Mouse (Mus musculus) thymus, adult 2 months (tissue): ENCODE results near the gene Btg1. TPM values are rescaled to one million over a fixed set of nuclear protein-coding genes. Genes with fewer than 3 reads are reported as not detected.

ENCODE experiments used
- DNase-seq: peaks from one replicate; pipeline ENCODE4 v3.0.0; 2021
- H3K27ac ChIP-seq: fragments of 200-500 bp; 2 replicates; pipeline ENCODE4 v1.5.1; 2012; ENCODE audit warnings: low read length, control low read depth; ENCODE audit not compliant: control insufficient read depth, insufficient read depth
- H3K27me3 ChIP-seq: fragments of 200-500 bp; 2 replicates; pipeline ENCODE4 v1.6.1; 2012; ENCODE audit warnings: mild to moderate bottlenecking, low read length, moderate library complexity, mixed read lengths; ENCODE audit not compliant: control insufficient read depth, insufficient read depth
- H3K36me3 ChIP-seq: fragments of 200-500 bp; 2 replicates; pipeline ENCODE4 v1.6.1; 2012; ENCODE audit warnings: mild to moderate bottlenecking, low read length, moderate library complexity; ENCODE audit not compliant: control insufficient read depth, insufficient read depth
- H3K4me1 ChIP-seq: fragments of 200-500 bp; replicated peaks from 2 replicates; pipeline ENCODE4 v1.6.1; 2012; ENCODE audit warnings: low read length; ENCODE audit not compliant: control insufficient read depth, insufficient read depth
- H3K4me3 ChIP-seq: fragments of 200-500 bp; 2 replicates; pipeline ENCODE4 v1.5.1; 2012; ENCODE audit warnings: mild to moderate bottlenecking, low read length, control low read depth, moderate library complexity; ENCODE audit not compliant: control insufficient read depth, insufficient read depth
- CTCF ChIP-seq: fragments of 200-500 bp; IDR thresholded peaks from 2 replicates; pipeline ENCODE4 v1.5.1; 2012; ENCODE audit warnings: mild to moderate bottlenecking, control low read depth, low read length, moderate library complexity, borderline replicate concordance; ENCODE audit not compliant: control insufficient read depth, poor library complexity, insufficient read depth; ENCODE audit errors: extremely low read depth
- POLR2A ChIP-seq: fragments of 200-500 bp; IDR thresholded peaks from 2 replicates; pipeline ENCODE4 v1.6.1; 2012; ENCODE audit warnings: mild to moderate bottlenecking, low read length, control low read depth, moderate library complexity; ENCODE audit not compliant: control insufficient read depth, poor library complexity, insufficient read depth; ENCODE audit errors: extremely low read depth
- WGBS: fragments of 180-500 bp; shearing (Covaris S2); methylation state at CpG from one replicate; pipeline ENCODE4 v1.1.7; 2018; 5-methylcytosine and 5-hydroxymethylcytosine counted together
- polyA plus RNA-seq: library from polyadenylated mRNA; depleted of rRNA; stranded (reverse); fragments of >200 nt; gene quantifications from 2 replicates; pipeline ENCODE4 v1.2.3, GENCODE M21; 2012

Gene Btg1
- polyA plus RNA-seq, 1 experiment = 78.1 TPM

DNA sequence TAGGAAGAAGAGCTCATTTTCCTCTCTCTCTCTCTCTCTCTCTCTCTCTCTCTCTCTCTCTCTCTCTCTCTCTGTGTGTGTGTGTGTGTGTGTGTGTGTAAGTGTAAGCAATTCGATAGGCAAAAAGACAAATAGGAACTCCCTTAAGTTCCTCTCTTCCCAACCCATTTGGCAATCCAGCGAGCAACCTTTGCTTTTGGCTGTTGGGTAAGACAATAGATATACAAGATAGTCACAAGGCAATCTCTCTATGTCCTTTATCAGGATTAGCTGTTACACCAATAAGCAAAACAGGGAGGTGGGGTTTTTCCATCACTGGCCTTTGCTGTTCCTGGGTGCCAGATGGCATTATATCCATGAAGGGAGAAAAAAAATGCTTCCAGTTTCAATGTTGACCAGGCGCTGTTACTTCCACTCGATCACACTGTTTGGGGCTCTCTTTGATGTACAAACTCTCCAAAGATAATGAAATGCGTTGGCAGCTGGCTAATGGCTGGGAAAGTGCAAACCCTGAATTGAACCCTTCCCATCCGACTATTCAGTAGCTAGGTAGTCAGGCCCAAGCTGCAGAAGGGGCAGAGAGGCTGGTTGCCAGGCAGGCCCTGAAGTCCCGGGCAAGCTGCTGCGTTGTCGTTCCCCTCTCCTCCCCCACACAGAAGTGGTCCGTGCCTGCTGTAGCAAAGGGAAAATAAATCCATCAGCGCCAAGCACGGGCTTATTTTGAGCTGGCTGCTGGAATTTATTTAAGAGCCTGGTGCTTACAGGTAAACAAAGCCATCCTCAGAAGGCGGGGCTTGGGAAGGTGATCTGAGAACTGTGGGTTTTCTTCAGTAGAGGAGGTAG lies 29.4 kb downstream of the Btg1 start:
- no peak for DNase-seq
- H3K4me3 ChIP-seq = no peak overlapping the region
- no peaks in the 10 kb centered on the region for H3K27me3 ChIP-seq
- no peaks in the 10 kb centered on the region for H3K36me3 ChIP-seq
- H3K4me1 ChIP-seq = peaks cover 13% of the 10 kb centered on the region
- TF ChIP-seq CTCF (no peak), POLR2A (no peak)
- H3K27ac ChIP-seq = no peak overlapping the region
- 76% methylated on average over 13 of the region's 13 CpGs for WGBS

DNA sequence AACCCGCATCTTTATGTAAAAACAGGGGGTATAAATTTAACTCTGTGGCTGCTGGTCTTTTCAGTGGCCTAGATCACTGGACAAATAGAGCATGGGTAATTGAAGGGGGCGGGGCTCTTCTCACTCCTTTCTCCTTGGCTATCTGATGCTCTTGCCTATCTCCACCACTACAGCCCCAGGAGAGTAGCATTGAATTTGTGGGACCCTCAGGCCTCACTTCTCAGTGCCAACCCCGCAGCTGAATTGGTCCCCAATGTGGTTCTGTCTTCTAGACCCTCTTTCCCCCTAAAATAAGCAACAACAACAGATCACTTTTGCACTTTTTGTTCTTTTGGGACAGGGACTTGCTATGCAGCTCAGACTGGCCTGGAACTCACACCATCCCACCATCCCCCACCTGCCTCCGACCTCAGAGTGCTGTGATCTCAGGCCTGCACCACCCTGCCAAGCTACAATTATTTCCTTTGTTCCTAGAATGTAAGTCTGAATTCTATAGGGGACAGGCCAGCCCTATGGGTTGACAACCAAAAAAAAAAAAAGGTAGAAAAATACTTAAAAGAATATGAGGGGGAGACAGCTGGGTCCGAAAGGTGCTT lies 30.2 kb downstream of the Btg1 start:
- no peak overlapping the region for H3K4me3 ChIP-seq
- DNase-seq = no peak
- no peaks in the 10 kb centered on the region for H3K36me3 ChIP-seq
- WGBS = 89% methylated on average over 5 of the region's 5 CpGs
- TF ChIP-seq POLR2A (no peak), CTCF (no peak)
- no peak overlapping the region for H3K27ac ChIP-seq
- peaks cover 13% of the 10 kb centered on the region for H3K4me1 ChIP-seq
- no peaks in the 10 kb centered on the region for H3K27me3 ChIP-seq

DNA sequence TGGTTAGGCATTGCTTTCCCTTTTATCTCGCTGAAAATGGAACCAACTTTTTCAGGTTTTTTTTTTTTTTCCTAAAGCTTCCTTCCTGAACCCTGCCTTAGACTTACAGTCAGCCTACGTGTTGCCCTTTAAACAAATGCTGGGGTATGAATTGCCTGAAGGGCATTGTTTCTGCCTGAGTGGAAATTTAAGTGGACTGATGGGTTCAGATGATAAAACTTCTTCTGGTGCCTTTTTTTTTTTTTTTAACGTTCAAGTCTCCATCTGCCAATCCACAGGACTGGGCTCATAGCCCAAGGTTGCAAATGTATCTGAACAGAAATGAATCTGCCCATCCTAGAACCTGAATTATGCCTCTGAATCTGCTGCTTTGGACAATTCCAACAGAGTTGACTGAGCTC lies 31.4 kb downstream of the Btg1 start:
- Histone ChIP-seq H3K27ac (no peak overlapping the region), H3K27me3 (no peaks in the 10 kb centered on the region), H3K4me3 (no peak overlapping the region), H3K36me3 (no peaks in the 10 kb centered on the region), H3K4me1 (peaks cover 13% of the 10 kb centered on the region)
- no peak for DNase-seq
- TF ChIP-seq CTCF = no peak
- no peak for TF ChIP-seq POLR2A
- WGBS = 19% methylated on average over 3 of the region's 3 CpGs

DNA sequence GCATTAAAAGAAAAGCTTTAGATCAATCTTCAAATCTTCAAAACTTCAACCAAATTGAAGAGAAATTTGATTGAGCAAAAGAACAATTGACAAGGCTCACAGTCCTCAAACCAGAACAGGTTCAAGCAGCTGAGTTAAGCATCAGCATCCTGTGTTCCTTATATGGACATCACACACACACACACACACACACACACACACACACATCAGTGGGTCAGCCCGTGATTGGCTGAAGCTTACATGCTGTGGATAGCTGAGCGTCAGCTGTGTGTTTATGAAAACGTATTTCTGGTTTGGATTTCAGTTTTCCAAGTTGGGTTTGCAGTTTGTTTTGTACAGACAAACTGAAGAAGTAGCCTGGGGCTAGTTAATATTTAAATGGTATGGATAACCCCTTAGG lies 32.7 kb downstream of the Btg1 start:
- DNase-seq = no peak
- no peak overlapping the region for H3K27ac ChIP-seq
- H3K4me1 ChIP-seq = peaks cover 15% of the 10 kb centered on the region
- no peaks in the 10 kb centered on the region for H3K36me3 ChIP-seq
- WGBS = 86% methylated on average over 3 of the region's 3 CpGs
- H3K4me3 ChIP-seq = no peak overlapping the region
- H3K27me3 ChIP-seq = no peaks in the 10 kb centered on the region
- no peak for TF ChIP-seq CTCF
- no peak for TF ChIP-seq POLR2A

DNA sequence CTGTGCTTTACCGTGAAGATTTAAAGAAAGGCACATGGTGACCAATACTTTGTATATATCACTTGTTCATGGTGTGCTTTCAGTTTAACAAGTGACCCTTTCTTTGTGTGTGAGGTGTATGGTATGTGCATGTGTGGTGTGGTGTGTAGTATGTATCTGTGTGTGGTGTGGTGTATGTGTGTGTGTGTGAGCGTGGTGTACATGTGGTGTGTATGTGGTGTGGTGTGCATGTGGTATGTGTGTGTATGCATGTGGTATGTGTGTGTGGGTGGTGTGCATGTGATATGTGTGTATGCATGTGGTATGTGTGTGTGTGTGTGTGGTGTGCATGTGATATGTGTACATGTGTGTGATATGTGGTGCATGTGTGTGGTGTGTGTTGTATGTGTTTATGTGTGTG lies 35.6 kb downstream of the Btg1 start:
- H3K36me3 ChIP-seq = no peaks in the 10 kb centered on the region
- peaks cover 11% of the 10 kb centered on the region for H3K4me1 ChIP-seq
- TF ChIP-seq CTCF = no peak
- TF ChIP-seq POLR2A = no peak
- H3K4me3 ChIP-seq = no peak overlapping the region
- WGBS = 95% methylated on average over 2 of the region's 2 CpGs
- no peaks in the 10 kb centered on the region for H3K27me3 ChIP-seq
- H3K27ac ChIP-seq = no peak overlapping the region
- no peak for DNase-seq

DNA sequence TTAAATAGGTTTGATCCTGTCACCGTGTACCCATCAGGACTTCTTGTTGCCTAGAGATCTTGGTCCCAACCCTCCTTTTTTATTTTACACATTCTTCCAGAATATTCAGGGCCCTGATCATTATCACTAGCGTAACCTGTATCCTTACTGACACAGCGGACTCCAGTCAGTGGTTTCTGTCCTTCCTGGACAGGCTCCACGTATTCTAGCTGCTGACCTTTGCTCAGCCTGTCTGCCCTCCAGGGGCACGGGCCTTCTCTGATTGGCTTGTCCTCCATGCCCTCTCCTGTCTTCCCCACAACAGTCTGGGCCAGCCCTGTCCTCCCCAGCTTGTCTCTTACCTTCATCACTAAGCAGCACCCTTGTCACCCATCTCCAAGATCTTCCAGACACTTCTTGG lies 36.2 kb downstream of the Btg1 start:
- 96% methylated on average over 5 of the region's 5 CpGs for WGBS
- Histone ChIP-seq H3K4me3 (no peak overlapping the region), H3K36me3 (no peaks in the 10 kb centered on the region), H3K4me1 (peaks cover 5% of the 10 kb centered on the region), H3K27me3 (no peaks in the 10 kb centered on the region), H3K27ac (no peak overlapping the region)
- DNase-seq = no peak
- TF ChIP-seq POLR2A (no peak), CTCF (no peak)
